Mouse (Mus musculus) olfactory bulb, adult 2 months (tissue): ENCODE measurements around the gene Ube2o. TPM values are rescaled to one million over a fixed set of nuclear protein-coding genes. Genes with fewer than 3 reads are reported as not detected.

ENCODE experiments used
- H3K27ac ChIP-seq: fragments of 200-500 bp; 2 replicates; pipeline ENCODE4 v1.5.1; 2012; ENCODE audit warnings: low read depth, low read length; ENCODE audit not compliant: insufficient read depth
- H3K4me1 ChIP-seq: fragments of 200-500 bp; 2 replicates; pipeline ENCODE4 v1.6.1; 2012; ENCODE audit warnings: low read length; ENCODE audit not compliant: control insufficient read depth, insufficient read depth
- H3K4me3 ChIP-seq: fragments of 200-500 bp; 2 replicates; pipeline ENCODE4 v1.5.1; 2012; ENCODE audit warnings: mild to moderate bottlenecking, low read depth, low read length, moderate library complexity; ENCODE audit not compliant: insufficient read depth
- CTCF ChIP-seq: fragments of 200-500 bp; IDR thresholded peaks from 2 replicates; pipeline ENCODE4 v1.5.1; 2012; ENCODE audit warnings: low read depth, mild to moderate bottlenecking, low read length, moderate library complexity; ENCODE audit not compliant: insufficient read depth
- POLR2A ChIP-seq: fragments of 200-500 bp; IDR thresholded peaks from 2 replicates; pipeline ENCODE4 v1.6.1; 2012; ENCODE audit warnings: mild to moderate bottlenecking, low read depth, low read length, moderate library complexity; ENCODE audit not compliant: insufficient read depth
- whole genome bisulfite sequencing: fragments of 180-500 bp; shearing (Covaris S2); methylation state at CpG from one replicate; pipeline ENCODE4 v1.1.7; 2018; 5-methylcytosine and 5-hydroxymethylcytosine counted together
- polyA plus RNA-seq: library from polyadenylated mRNA; stranded (reverse); fragments of >200 nt; gene quantifications from 2 replicates; pipeline ENCODE4 v1.2.4, GENCODE M21; 2012; ENCODE audit warnings: low replicate concordance; ENCODE audit not compliant: missing spikeins, insufficient read depth, insufficient read length

The Ube2o gene
- polyA plus RNA-seq = not detected in 2 replicates

- WGBS = 5% methylated on average over 49 of the region's 51 CpGs
- Histone ChIP-seq H3K4me3 (peak within 1 kb of the TSS; percentile 97), H3K27ac (peak within 1 kb of the TSS; percentile 85), H3K4me1 (peaks cover 12% of the 10 kb centered on the region)
- TF ChIP-seq POLR2A (peak; percentile 49), CTCF (peak; percentile 76)
Observed at GRCm38 (mm10) chr11:116581376-116581814, at the start of gene Ube2o. Gene Ube2o (minus strand): TSS chr11:116581447.

- 72% methylated on average over 12 of the region's 12 CpGs for WGBS
Observed at GRCm38 (mm10) chr11:116630171-116630965, 49.1 kb upstream of the Ube2o start.

GRCm38 (mm10) chr11:116629472-116629871, 48.2 kb upstream of the Ube2o start:
- Histone ChIP-seq H3K27ac (no peak overlapping the region), H3K4me3 (no peak overlapping the region), H3K4me1 (peaks cover 3% of the 10 kb centered on the region)
- TF ChIP-seq POLR2A (no peak), CTCF (no peak)
- WGBS = 87% methylated on average over 6 of the region's 6 CpGs

More at GRCm38 (mm10) chr11:116630171-116630965, 49.1 kb upstream of the Ube2o start:
- no peak for TF ChIP-seq POLR2A
- TF ChIP-seq CTCF = no peak
- no peak overlapping the region for H3K27ac ChIP-seq
- H3K4me3 ChIP-seq = no peak overlapping the region
- H3K4me1 ChIP-seq = no peaks in the 10 kb centered on the region

- 48% methylated on average over 9 of the region's 9 CpGs for WGBS
Observed at GRCm38 (mm10) chr11:116628712-116629111, 47.5 kb upstream of the Ube2o start.

GRCm38 (mm10) chr11:116627072-116628020, 46.1 kb upstream of the Ube2o start:
- Histone ChIP-seq H3K4me3 (no peak overlapping the region), H3K27ac (no peak overlapping the region), H3K4me1 (peaks cover 15% of the 10 kb centered on the region)
- no peak for TF ChIP-seq CTCF
- no peak for TF ChIP-seq POLR2A
- 34% methylated on average over 10 of the region's 10 CpGs for WGBS

More at GRCm38 (mm10) chr11:116628712-116629111, 47.5 kb upstream of the Ube2o start:
- no peak for TF ChIP-seq POLR2A
- Histone ChIP-seq H3K27ac (no peak overlapping the region), H3K4me3 (no peak overlapping the region), H3K4me1 (peaks cover 10% of the 10 kb centered on the region)

GRCm38 (mm10) chr11:116626299-116627071, 45.2 kb upstream of the Ube2o start, which contains the start of gene Rhbdf2:
Gene Rhbdf2 (minus strand): TSS chr11:116627019.
- Histone ChIP-seq H3K4me3 (no peak within 1 kb of the TSS), H3K27ac (no peak within 1 kb of the TSS), H3K4me1 (peaks cover 15% of the 10 kb centered on the region)
- WGBS = 82% methylated on average over 10 of the region's 10 CpGs
- TF ChIP-seq POLR2A (no peak), CTCF (no peak)

GRCm38 (mm10) chr11:116625081-116626000, 44.1 kb upstream of the Ube2o start:
- 82% methylated on average over 17 of the region's 17 CpGs for WGBS
- Histone ChIP-seq H3K27ac (no peak overlapping the region), H3K4me1 (peaks cover 21% of the 10 kb centered on the region), H3K4me3 (no peak overlapping the region)
- TF ChIP-seq CTCF (peak; percentile 63; the same call in 1 of the 2 replicates), POLR2A (no peak)
